In the genomic region with DNA sequence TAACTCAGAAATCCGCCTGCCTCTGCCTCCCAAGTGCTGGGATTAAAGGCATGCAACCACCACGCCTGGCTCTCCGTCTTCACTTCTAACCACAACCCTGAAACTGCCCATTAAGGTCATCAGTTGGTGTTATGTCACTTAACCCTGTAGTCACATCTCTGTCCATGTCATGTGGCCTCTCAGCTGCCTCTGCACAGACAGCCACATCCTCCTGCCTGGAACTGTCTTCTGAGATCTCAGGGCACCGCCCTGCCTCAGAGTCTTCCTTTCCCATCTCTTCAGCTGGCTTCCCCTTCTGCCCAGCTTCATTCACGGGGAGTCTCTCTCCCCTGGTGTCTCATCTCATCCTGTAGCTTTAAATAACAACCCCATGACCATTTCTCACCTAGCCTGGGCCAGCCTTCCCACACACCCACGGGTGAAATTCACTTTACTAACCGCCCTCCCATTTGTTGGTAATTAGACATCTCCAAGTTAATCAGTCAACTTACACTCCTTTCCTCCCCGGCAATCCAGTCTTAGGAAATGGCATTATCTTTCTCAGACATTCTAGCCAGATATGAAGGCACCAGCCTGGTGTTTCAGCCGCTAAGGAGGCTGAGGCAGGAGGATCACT, we compare ENCODE assay signal across 1 mouse cellular context.
TF ChIP-seq lines count a peak whose summit lies in the region.

No protein-coding gene starts in this region.

TF ChIP-seq in ES-E14, 5 proteins besides CTCF, POLR2A, EP300 and RAD21:
- no peak for TF ChIP-seq ZC3H11A (IDR thresholded peaks at IDR 0.05; ENCODE audit: borderline replicate concordance, low read depth, low read length)
- no peak for TF ChIP-seq ZNF384 (IDR thresholded peaks at IDR 0.05; ENCODE audit: low read depth, low read length)
- no peak for TF ChIP-seq CHD2 (IDR thresholded peaks at IDR 0.05; ENCODE audit: low read depth, low read length)
- no peak for TF ChIP-seq HCFC1 (IDR thresholded peaks at IDR 0.05; ENCODE audit: borderline replicate concordance, insufficient read depth, low read length)
- TF ChIP-seq MAFK (IDR thresholded peaks at IDR 0.05; ENCODE audit: insufficient read depth, low read depth, low read length), result no peak
